Mouse (Mus musculus): ENCODE measurements around the gene Nlrp9a. TPM values are rescaled to one million over a fixed set of nuclear protein-coding genes. Genes with fewer than 3 reads are reported as not detected.
"Not testable (repeated sequence)": the region's sequence is repeated elsewhere in the genome, so short reads cannot be mapped to it uniquely, and the experiment has no call there.

Gene Nlrp9a
- polyA plus RNA-seq (2015; fragmentation: Nextera tagmentation; extraction: Ambion mirVana): not detected in 2 replicates

- not testable (repeated sequence) for H3K4me1 ChIP-seq (ENCODE audit: insufficient read depth); DNase-seq; H3K27me3 ChIP-seq (ENCODE audit: insufficient read depth, low read length); ATAC-seq; H3K27ac ChIP-seq (ENCODE audit: low read depth); H3K9ac ChIP-seq (replicated peaks); H3K36me3 ChIP-seq (replicated peaks; ENCODE audit: insufficient read depth, low read length); H3K9me3 ChIP-seq (ENCODE audit: low read length); H3K4me3 ChIP-seq (ENCODE audit: low read depth, low read length); H3K4me2 ChIP-seq (ENCODE audit: low read depth, low read length)
- 57% methylated on average over 2 of the region's 2 CpGs for WGBS (ENCODE audit: insufficient replicate concordance)
These were observed at the start of gene Nlrp9a for GRCm38 (mm10) chr7:26534723-26535122. Nlrp9a (plus strand) TSS chr7:26535023.

GRCm38 (mm10) chr7:26489514-26489913 is 45.3 kb upstream of the Nlrp9a start:
- not testable (repeated sequence) for H3K27me3 ChIP-seq (ENCODE audit: insufficient read depth, low read length); H3K4me1 ChIP-seq (ENCODE audit: insufficient read depth); H3K36me3 ChIP-seq (replicated peaks; ENCODE audit: insufficient read depth, low read length); ATAC-seq; H3K9ac ChIP-seq (replicated peaks); H3K9me3 ChIP-seq (ENCODE audit: low read length); DNase-seq; H3K27ac ChIP-seq (ENCODE audit: low read depth); H3K4me2 ChIP-seq (ENCODE audit: low read depth, low read length); H3K4me3 ChIP-seq (ENCODE audit: low read depth, low read length)
- 74% methylated on average over 18 of the region's 18 CpGs for WGBS (ENCODE audit: insufficient replicate concordance)

GRCm38 (mm10) chr7:26589077-26589476 is 54.3 kb downstream of the Nlrp9a start:
- H3K4me2 ChIP-seq (ENCODE audit: low read depth, low read length): no peak overlapping the region
- ATAC-seq (no peak), DNase-seq (no peak)
- H3K9me3 ChIP-seq (ENCODE audit: low read length): no peaks in the 10 kb centered on the region
- TF ChIP-seq EP300 (IDR thresholded peaks at IDR 0.05; ENCODE audit: low read depth) (no peak), CTCF (IDR thresholded peaks at IDR 0.05; ENCODE audit: low read depth) (no peak)
- no peak overlapping the region for H3K27ac ChIP-seq (ENCODE audit: low read depth)
- no peak overlapping the region for H3K4me3 ChIP-seq (ENCODE audit: low read depth, low read length)
- no peaks in the 10 kb centered on the region for H3K27me3 ChIP-seq (ENCODE audit: insufficient read depth, low read length)
- H3K9ac ChIP-seq (replicated peaks): no peak overlapping the region
- no peaks in the 10 kb centered on the region for H3K36me3 ChIP-seq (replicated peaks; ENCODE audit: insufficient read depth, low read length)
- H3K4me1 ChIP-seq (ENCODE audit: insufficient read depth): no peaks in the 10 kb centered on the region

GRCm38 (mm10) chr7:26589774-26590173 is 55.0 kb downstream of the Nlrp9a start:
- TF ChIP-seq EP300 (IDR thresholded peaks at IDR 0.05; ENCODE audit: low read depth) (no peak), CTCF (IDR thresholded peaks at IDR 0.05; ENCODE audit: low read depth) (no peak)
- Histone ChIP-seq H3K27me3 (ENCODE audit: insufficient read depth, low read length) (no peaks in the 10 kb centered on the region), H3K27ac (ENCODE audit: low read depth) (no peak overlapping the region), H3K4me1 (ENCODE audit: insufficient read depth) (no peaks in the 10 kb centered on the region), H3K4me2 (ENCODE audit: low read depth, low read length) (no peak overlapping the region), H3K4me3 (ENCODE audit: low read depth, low read length) (no peak overlapping the region), H3K9ac (replicated peaks) (no peak overlapping the region), H3K9me3 (ENCODE audit: low read length) (no peaks in the 10 kb centered on the region), H3K36me3 (replicated peaks; ENCODE audit: insufficient read depth, low read length) (no peaks in the 10 kb centered on the region)
- 59% methylated on average over 1 of the region's 1 CpGs for WGBS (ENCODE audit: insufficient replicate concordance)
- ATAC-seq (no peak), DNase-seq (no peak)

GRCm38 (mm10) chr7:26618364-26618763 is 83.5 kb downstream of the Nlrp9a start, which contains the start of gene Vmn1r185:
Vmn1r185 (minus strand) TSS chr7:26618464.
- H3K9me3 ChIP-seq (ENCODE audit: low read length); ATAC-seq; H3K4me2 ChIP-seq (ENCODE audit: low read depth, low read length); H3K36me3 ChIP-seq (replicated peaks; ENCODE audit: insufficient read depth, low read length); H3K9ac ChIP-seq (replicated peaks); DNase-seq; H3K27ac ChIP-seq (ENCODE audit: low read depth); H3K4me3 ChIP-seq (ENCODE audit: low read depth, low read length); H3K27me3 ChIP-seq (ENCODE audit: insufficient read depth, low read length); H3K4me1 ChIP-seq (ENCODE audit: insufficient read depth): not testable (repeated sequence)
- WGBS (ENCODE audit: insufficient replicate concordance): 70% methylated on average over 1 of the region's 1 CpGs

Small RNA genes lying within 50 kb of the gene (microRNA-seq; reads per million reads assigned to microRNA genes)
- not detected for gene Gm25947

Other genes with a start within 250 kb of the Nlrp9a start
- 6.7 and 7.9 TPM in 2 replicates for gene Cyp2a4, start 227.9 kb upstream of the Nlrp9a start, polyA plus RNA-seq (2015; fragmentation: Nextera tagmentation; extraction: Ambion mirVana)
- gene Nlrp9c, start 131.3 kb upstream of the Nlrp9a start, polyA plus RNA-seq (2015; fragmentation: Nextera tagmentation; extraction: Ambion mirVana): not detected in 2 replicates
- not detected in 2 replicates for gene Nlrp4a, start 99.9 kb upstream of the Nlrp9a start, polyA plus RNA-seq (2015; fragmentation: Nextera tagmentation; extraction: Ambion mirVana)
- not detected in 2 replicates for gene Vmn1r185, start 83.4 kb downstream of the Nlrp9a start, polyA plus RNA-seq (2015; fragmentation: Nextera tagmentation; extraction: Ambion mirVana)
- gene Cyp2b23, start 151.4 kb downstream of the Nlrp9a start, polyA plus RNA-seq (2015; fragmentation: Nextera tagmentation; extraction: Ambion mirVana): not detected in 2 replicates
- gene Cyp2b19, start 222.1 kb downstream of the Nlrp9a start, polyA plus RNA-seq (2015; fragmentation: Nextera tagmentation; extraction: Ambion mirVana): not detected in 2 replicates